In the genomic region with DNA sequence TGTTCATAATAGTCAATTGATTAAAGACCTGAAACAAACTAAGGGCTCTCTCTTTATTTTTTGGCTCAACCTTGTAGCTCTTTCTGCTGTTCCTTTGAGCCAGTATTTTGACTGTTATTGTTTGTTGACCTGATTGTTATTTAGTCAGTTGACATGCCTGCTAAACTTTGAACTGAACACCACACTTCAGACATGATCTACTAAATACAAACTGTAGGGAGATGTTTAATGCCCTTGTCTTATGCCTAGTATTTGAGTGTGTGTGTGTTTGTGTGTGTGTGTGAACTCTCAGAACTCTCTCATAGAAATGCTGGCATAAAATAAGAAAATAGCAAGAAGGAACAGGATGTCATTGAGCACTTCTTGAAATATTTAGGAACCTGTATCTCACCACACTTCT, we compare ENCODE assay signal across 29 mouse cellular contexts. TPM values are rescaled to one million over a fixed set of nuclear protein-coding genes. Genes with fewer than 3 reads are reported as not detected.
DNase-seq lines count a peak whose midpoint lies in the region; ATAC-seq and TF ChIP-seq lines count a peak whose summit lies in the region.
"Had no signal": no experiment of that assay in that cellular context is flagged by ENCODE, and none has a peak within 500 bp of the region (broad histone marks: within the 10 kb centered on the region; RNA-seq: fewer than 3 reads in every experiment).

No protein-coding gene starts in this region.

- peak; percentile 17; the same call in 1 of the 2 replicates for ATAC-seq in forebrain, embryonic 12.5 days (ENCODE audit: low FRiP score)
- no peak; the same call in 1 of the 2 replicates for ATAC-seq in forebrain, embryonic 16.5 days
- ATAC-seq: activated CD4-positive, CD25-positive, alpha-beta regulatory T cell, adult 4 months; hindbrain, postnatal 0 days; inflammation-experienced regulatory T-cells, adult 6 months; intestine, embryonic 16.5 days had no signal

- no peaks in the 10 kb centered on the region for H3K36me3 ChIP-seq in forebrain, embryonic 12.5 days (replicated peaks)
- H3K36me3 ChIP-seq in forebrain, embryonic 16.5 days (ENCODE audit: control insufficient read depth, insufficient read depth) = no peaks in the 10 kb centered on the region
- H3K36me3 ChIP-seq: embryonic facial prominence, embryonic 10.5 days; embryonic facial prominence, embryonic 13.5 days; hindbrain, embryonic 13.5 days had no signal

- H3K4me1 ChIP-seq in forebrain, embryonic 12.5 days = peaks cover 13% of the 10 kb centered on the region
- peaks cover 5% of the 10 kb centered on the region for H3K4me1 ChIP-seq in forebrain, embryonic 16.5 days (replicated peaks; ENCODE audit: control insufficient read depth, insufficient read depth, low read length)
- H3K4me1 ChIP-seq: embryonic facial prominence, embryonic 10.5 days; embryonic facial prominence, embryonic 13.5 days had no signal

- no peaks in the 10 kb centered on the region for H3K9me3 ChIP-seq in forebrain, embryonic 12.5 days
- no peaks in the 10 kb centered on the region for H3K9me3 ChIP-seq in forebrain, embryonic 16.5 days (ENCODE audit: control insufficient read depth, low read length)
- H3K9me3 ChIP-seq: embryonic facial prominence, embryonic 10.5 days; embryonic facial prominence, embryonic 13.5 days; hindbrain, embryonic 13.5 days had no signal

- no peak overlapping the region for H3K4me2 ChIP-seq in forebrain, embryonic 12.5 days
- H3K4me2 ChIP-seq in forebrain, embryonic 16.5 days (ENCODE audit: low read length) = no peak overlapping the region
- H3K4me2 ChIP-seq: embryonic facial prominence, embryonic 13.5 days; heart, embryonic 11.5 days had no signal

- no peak overlapping the region for H3K9ac ChIP-seq in forebrain, embryonic 12.5 days
- no peak overlapping the region for H3K9ac ChIP-seq in forebrain, embryonic 16.5 days (replicated peaks; ENCODE audit: low read depth, low read length)
- H3K9ac ChIP-seq: embryonic facial prominence, embryonic 13.5 days; hindbrain, embryonic 13.5 days had no signal

- H3K27ac ChIP-seq in forebrain, embryonic 12.5 days = 0 out of 2 replicates have a peak overlapping the region, but pooled peaks have one; percentile 36
- no peak overlapping the region for H3K27ac ChIP-seq in forebrain, embryonic 16.5 days (ENCODE audit: low read length)
- H3K27ac ChIP-seq in layer of hippocampus, adult 2 months = 0 out of 2 replicates have a peak overlapping the region, but pooled peaks have one; percentile 62
- H3K27ac ChIP-seq: embryonic facial prominence, embryonic 10.5 days; embryonic facial prominence, embryonic 13.5 days; gastrocnemius, adult 2 months; hindbrain, embryonic 13.5 days; hindbrain, postnatal 0 days had no signal

- no peak for TF ChIP-seq CTCF in layer of hippocampus, adult 2 months (conservative IDR thresholded peaks at IDR 0.05)

- DNase-seq in layer of hippocampus, adult 2 months (ENCODE audit: low spot score in 2 of 2) = no peak
- no peak for DNase-seq in layer of hippocampus, adult 9-10 months (ENCODE audit: low spot score)
- peak; percentile 46 for DNase-seq in Muller cell, postnatal 12 days (ENCODE audit: inconsistent ontology term)
- DNase-seq in adrenal gland, adult 18-20 months (ENCODE audit: low spot score in 2 of 2) = no peak
- no peak for DNase-seq in c-Kit-positive CD71-positive TER-119-positive erythroid progenitor cells, embryonic 14.5 days (ENCODE audit: low spot score)
- DNase-seq: adrenal gland, postnatal 10 days; cerebellum, adult 11-12 months; cerebellum, adult 8-10 months; cerebellum, postnatal 36 days; gastrocnemius, adult 2 months; gastrocnemius, postnatal 14 days; heart, adult 11 months; kidney, adult 18-20 months had no signal

- H3K4me3 ChIP-seq in forebrain, embryonic 12.5 days (replicated peaks) = no peak overlapping the region
- H3K4me3 ChIP-seq in forebrain, embryonic 16.5 days (replicated peaks; ENCODE audit: low read length) = no peak overlapping the region
- H3K4me3 ChIP-seq in layer of hippocampus, adult 2 months = no peak overlapping the region; the same call in 1 of the 2 replicates
- H3K4me3 ChIP-seq: embryonic facial prominence, embryonic 10.5 days; embryonic facial prominence, embryonic 13.5 days; erythroblast, embryonic 14.5 days; gastrocnemius, adult 2 months; hindbrain, embryonic 13.5 days had no signal

- no peaks in the 10 kb centered on the region for H3K27me3 ChIP-seq in forebrain, embryonic 12.5 days
- H3K27me3 ChIP-seq in forebrain, embryonic 16.5 days (replicated peaks; ENCODE audit: control insufficient read depth, insufficient read depth, low read length) = no peaks in the 10 kb centered on the region
- H3K27me3 ChIP-seq: embryonic facial prominence, embryonic 13.5 days; hindbrain, embryonic 13.5 days had no signal

RNA-seq across cellular contexts. Expression of gene Rgs13, which starts 0.4 kb away (rescaled TPM):
- 2.4 and 2.8 TPM in 2 replicates for polyA plus RNA-seq in forebrain, embryonic 12.5 days (2016; fragmentation: Nextera tagmentation; extraction: Ambion mirVana)
- 0.86 and 0.91 TPM in 2 replicates for polyA plus RNA-seq in forebrain, embryonic 16.5 days (2015; fragmentation: Nextera tagmentation; extraction: Ambion mirVana)
- 1 to 10 TPM; 1.1 to 1.4 TPM for total RNA-seq in layer of hippocampus, adult 2 months (2021)
- total RNA-seq in adrenal gland, adult 18-20 months (2021) = not detected
- total RNA-seq: adrenal gland, postnatal 10 days; gastrocnemius, adult 2 months; heart, adult 8-10 months; heart, postnatal 25 days; hematopoietic stem cell, adult 5-6 weeks; MEL had no signal
- polyA plus RNA-seq: erythroblast, embryonic 14.5 days; heart, embryonic 11.5 days; heart, embryonic 14.5 days; intestine, embryonic 16.5 days had no signal
